Mouse (Mus musculus): Measurements from ENCODE around the gene Rnf141. TPM values are rescaled to one million over a fixed set of nuclear protein-coding genes. Genes with fewer than 3 reads are reported as not detected.
A peak's percentile ranks its signal among the peaks of the same experiment; 100 is the strongest.

Rnf141 gene
- total RNA-seq, 2 experiments from 2014 or later = 84.3 to 87.3 TPM

GRCm38 (mm10) chr7:110834018-110834417 lies 10.2 kb downstream of the Rnf141 start:
- DNase-seq (ENCODE audit: low spot score in 2 of 2) = no peak

DNA sequence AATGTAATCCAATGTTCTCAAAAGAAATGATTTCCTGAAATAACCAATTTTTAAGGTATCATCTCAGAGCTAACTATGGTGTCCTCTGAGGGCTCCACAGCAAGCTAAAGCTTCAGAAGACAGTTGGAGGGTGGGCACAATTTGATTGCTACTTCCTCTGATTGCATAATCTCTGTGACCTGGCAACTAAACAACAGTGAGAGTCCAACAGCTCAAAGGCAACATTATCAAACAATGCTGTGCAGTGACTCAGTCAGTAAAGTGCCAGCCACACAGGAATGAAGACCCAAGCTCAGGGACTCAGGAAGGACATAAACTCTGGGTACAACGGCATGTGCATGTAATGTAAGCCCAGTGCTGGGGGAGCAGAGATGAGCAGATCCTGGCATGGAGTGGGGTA lies 11.2 kb downstream of the Rnf141 start:
- DNase-seq (ENCODE audit: low spot score in 2 of 2) = no peak

GRCm38 (mm10) chr7:110823995-110824953 lies 20.0 kb downstream of the Rnf141 start:
- no peak for DNase-seq (ENCODE audit: low spot score in 2 of 2)

GRCm38 (mm10) chr7:110823593-110823992 lies 20.7 kb downstream of the Rnf141 start:
- no peak for DNase-seq (ENCODE audit: low spot score in 2 of 2)

GRCm38 (mm10) chr7:110823076-110823475 lies 21.2 kb downstream of the Rnf141 start:
- DNase-seq (ENCODE audit: low spot score in 2 of 2) = no peak

DNA sequence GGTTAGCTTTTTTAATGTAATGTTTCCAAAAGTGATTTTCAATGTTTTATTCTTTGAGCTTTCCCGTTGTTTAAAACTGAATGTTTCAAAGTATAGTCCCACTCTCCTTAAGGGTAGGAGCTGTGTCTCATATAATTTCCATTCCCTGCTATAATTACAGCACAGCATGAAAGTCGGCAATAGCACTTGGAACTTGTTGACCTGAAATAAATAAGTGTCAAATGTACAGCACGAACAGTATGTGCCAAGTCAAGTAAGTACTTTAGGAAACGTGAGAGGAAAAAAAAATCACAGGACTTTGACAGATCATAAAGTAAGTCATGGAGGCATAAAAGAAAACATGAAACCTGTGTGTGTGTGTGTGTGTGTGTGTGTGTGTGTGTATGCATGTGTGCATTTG lies 22.2 kb downstream of the Rnf141 start:
- no peak for DNase-seq (ENCODE audit: low spot score in 2 of 2)

GRCm38 (mm10) chr7:110821653-110822052 lies 22.6 kb downstream of the Rnf141 start:
- peak in 1 of 2 experiments; percentile 44 for DNase-seq (ENCODE audit: low spot score in 2 of 2)

DNA sequence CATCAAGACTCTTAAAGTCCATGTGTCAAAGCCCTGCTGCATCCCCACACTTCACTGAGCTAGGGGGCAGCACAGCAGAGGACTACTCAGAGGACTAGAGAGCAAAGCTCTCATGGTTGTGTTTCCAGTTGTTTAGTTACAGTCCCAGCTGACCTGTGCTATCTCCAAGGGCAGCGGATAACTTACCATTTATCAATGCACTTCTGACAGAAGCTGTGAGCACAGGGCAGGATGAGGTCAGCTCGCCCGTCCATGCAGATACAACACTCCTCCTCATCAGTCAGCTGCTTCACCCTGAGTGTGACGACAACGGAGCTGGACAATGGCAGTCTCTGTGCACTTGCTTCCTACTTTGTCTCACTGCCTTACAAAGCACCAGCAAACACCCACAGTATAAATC lies 23.2 kb downstream of the Rnf141 start:
- DNase-seq (ENCODE audit: low spot score in 2 of 2) = no peak

DNA sequence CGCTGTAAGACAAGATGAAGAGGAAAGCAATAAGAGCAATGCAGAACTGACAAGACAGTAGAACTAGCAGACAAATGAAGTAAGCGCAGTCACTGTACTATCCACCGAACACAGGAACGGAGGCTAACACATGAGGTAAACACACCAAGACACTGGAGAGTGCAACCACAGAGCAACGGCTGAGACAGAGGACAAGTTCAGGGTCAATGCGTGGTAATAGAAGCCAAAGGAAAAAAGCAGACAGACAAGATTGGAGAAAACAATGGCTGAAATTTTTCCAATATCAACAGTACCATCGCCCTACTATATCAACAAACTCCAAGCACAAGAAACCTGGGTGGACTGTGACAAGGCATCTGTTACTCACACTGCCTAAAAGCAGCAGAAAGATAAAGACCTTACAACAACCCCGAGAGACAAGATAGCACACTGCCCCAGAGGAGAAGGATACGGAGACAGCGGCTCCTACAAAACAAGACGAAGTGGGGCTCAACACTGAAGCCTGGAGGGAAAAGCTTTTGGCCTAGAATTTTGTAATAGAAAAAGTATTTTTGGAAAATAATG lies 25.4 kb downstream of the Rnf141 start:
- DNase-seq (ENCODE audit: low spot score in 2 of 2) = no peak

DNA sequence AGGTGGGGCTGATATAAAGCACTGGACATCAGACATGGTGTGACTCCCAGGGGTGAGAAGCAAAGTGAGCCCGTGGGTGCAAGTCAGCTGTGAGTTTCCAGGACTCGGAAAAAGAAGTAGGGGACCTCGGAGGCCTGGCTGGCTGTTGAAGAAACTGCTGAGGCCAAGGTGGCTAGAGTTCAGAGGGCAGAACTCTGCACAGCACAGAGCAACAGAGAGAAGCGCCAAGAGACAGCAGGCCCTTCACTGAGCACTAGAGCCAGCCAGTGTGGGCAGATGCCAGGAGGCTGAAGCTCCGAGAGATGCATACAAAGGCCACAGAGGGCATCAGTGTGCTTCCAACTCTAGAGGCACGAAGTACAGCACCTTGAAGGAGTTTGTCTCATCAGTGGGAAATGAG lies 26.1 kb downstream of the Rnf141 start:
- no peak for DNase-seq (ENCODE audit: low spot score in 2 of 2)

DNA sequence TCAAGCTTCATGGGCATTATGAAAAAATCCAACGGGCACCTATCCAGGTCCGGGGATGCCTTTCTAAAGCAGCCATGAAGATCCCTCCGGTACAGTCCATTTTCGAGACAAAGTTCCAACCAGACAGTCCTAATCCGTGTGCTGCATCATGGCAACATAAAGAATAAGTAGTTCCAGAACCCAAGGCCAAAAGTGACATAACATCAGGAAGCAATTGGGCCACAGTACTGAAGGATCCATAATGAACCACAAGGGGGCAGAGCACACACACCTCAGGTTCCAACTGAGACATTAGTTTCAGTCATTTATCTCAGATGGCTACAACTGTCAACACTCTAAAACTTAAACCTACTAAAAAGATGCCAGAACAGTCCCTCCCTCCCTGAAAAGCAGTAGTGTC lies 28.2 kb downstream of the Rnf141 start:
- DNase-seq (ENCODE audit: low spot score in 2 of 2) = peak; percentile 56 to 69

DNA sequence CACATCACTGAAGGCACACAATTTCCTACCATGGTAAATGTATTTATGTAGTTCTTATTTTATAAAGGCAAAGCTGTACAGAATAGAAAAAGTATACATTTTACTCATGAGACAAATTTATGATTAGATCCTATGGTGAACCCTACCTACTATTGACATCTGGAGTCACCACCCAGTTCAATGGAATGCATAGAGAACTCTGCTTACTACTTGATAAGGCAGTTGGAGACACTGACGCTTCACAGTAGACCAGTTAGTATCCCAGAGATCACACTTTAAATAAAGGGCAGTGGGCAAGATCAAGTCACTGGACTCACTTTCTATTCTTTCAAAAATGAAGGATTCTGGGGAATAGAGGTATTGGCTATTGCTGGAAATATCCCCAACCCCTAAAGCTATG lies 30.3 kb downstream of the Rnf141 start:
- no peak for DNase-seq (ENCODE audit: low spot score in 2 of 2)

DNA sequence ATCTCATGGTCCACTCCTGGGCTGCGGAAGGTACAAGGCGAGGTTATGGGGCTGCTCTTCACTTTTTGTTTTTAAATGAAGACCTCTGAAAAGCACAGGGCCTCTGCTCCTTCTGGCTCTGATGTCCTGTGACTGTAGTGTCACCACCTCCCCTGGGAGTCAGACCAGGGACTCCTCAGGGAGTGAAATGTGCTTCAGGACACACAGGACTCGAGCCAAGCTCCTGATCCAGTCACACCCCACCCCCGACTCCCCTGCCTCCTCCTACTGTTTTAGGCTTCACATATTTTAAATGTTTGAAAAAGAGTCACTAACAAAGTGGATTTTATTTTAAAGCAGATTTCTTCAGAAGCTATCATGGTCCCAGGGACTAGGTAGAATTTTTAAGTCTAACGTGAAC lies 32.7 kb downstream of the Rnf141 start:
- no peak for DNase-seq (ENCODE audit: low spot score in 2 of 2)

DNA sequence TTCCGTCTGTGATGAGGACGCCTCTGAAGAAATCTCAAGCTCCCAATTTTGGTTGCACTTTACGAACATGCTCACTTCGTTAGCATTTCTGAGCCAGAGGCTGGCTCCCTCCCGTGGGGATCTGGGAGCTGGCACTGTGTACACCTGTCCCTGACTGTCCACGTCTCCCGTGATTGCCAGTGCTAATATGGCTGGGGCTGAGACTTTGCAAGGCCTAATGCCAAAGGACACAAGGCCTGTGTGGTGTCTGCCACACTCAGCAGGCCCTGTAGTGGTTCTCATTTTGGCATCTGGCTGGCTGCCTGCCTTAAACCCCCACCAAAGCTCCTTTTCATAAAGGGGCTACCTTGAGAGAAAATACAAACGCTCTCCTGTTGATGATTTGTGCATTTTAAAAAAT lies 33.3 kb downstream of the Rnf141 start:
- no peak for DNase-seq (ENCODE audit: low spot score in 2 of 2)

- DNase-seq (ENCODE audit: low spot score in 2 of 2) = peak in 1 of 2 experiments; percentile 11
Observed at GRCm38 (mm10) chr7:110809585-110810557, 34.4 kb downstream of the Rnf141 start.

- peak in 1 of 2 experiments; percentile 32 for DNase-seq (ENCODE audit: low spot score in 2 of 2)
Observed at GRCm38 (mm10) chr7:110808962-110809361, 35.3 kb downstream of the Rnf141 start.

DNA sequence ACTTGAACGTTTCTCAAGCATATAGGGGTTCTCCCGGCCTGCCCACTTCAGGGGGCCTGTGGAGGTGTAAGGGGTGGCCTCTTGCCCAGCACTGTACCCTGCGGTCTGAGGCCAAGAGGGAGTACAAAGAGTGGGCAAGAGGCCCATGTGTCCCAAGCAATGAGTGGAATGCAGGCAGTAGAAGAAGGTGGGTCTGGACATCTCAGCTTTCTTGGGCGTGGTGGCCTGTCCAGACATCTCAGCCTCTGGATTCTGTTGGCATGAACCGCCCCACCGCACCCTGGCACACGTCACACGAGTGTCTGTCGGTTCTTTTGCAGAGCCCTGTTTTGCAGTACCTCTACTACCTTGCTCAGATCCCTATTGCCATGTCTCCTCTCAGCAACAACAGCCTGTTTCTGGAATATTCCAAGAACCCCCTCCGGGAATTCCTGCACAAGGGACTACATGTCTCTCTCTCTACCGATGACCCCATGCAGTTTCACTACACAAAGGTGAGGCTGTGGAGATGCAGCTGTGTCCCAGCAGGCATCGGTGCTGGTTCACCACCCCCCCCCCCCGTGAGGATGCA lies 36.7 kb downstream of the Rnf141 start:
- DNase-seq (ENCODE audit: low spot score in 2 of 2) = peak in 1 of 2 experiments; percentile 7

DNA sequence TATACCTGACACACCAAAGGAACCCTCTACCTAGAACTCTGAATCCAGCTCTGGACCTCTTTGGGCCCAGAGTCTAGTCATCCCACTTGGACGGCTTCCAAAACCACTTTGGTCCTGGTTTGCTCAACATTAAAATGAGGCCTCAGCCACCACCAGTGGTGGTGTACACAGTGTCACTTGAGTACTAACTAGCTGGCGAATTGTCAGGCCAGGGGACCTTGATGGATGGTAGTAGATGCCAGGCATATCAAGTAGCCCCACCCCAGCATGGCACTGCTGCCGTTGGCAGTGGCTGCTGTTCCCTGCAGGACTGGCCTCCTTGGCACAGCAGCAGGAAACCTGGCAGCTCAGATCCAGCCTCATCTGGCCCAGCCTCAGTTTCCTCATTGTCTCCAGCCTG lies 40.0 kb downstream of the Rnf141 start:
- DNase-seq (ENCODE audit: low spot score in 2 of 2) = peak; percentile 52 to 65

DNA sequence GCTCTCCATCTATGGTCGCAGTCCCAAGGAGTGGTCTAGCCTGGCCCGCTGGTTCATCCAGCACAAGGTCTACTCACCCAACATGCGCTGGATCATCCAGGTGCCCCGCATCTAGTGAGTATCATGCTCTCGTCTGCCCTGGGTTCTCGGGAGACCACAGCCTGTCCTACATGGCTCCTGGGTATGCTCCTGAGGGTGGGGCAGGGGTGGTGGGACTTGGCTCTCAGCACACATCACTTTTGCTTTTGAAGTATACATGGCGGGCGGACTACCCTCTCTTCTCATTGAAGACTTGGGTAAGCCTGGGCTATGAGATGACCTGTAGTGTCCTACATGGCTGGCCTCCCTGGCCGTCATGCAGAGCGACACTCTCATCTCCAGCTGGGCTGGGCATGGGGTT lies 41.1 kb downstream of the Rnf141 start:
- no peak for DNase-seq (ENCODE audit: low spot score in 2 of 2)

GRCm38 (mm10) chr7:110801028-110801427 lies 43.2 kb downstream of the Rnf141 start:
- DNase-seq (ENCODE audit: low spot score in 2 of 2) = peak; percentile 91

Data from layer of hippocampus, postnatal 10 days (tissue).